Mouse (Mus musculus): ENCODE measurements around the gene Bcat2.
A peak's percentile ranks its signal among the peaks of the same experiment; 100 is the strongest.

Gene Bcat2

DNA sequence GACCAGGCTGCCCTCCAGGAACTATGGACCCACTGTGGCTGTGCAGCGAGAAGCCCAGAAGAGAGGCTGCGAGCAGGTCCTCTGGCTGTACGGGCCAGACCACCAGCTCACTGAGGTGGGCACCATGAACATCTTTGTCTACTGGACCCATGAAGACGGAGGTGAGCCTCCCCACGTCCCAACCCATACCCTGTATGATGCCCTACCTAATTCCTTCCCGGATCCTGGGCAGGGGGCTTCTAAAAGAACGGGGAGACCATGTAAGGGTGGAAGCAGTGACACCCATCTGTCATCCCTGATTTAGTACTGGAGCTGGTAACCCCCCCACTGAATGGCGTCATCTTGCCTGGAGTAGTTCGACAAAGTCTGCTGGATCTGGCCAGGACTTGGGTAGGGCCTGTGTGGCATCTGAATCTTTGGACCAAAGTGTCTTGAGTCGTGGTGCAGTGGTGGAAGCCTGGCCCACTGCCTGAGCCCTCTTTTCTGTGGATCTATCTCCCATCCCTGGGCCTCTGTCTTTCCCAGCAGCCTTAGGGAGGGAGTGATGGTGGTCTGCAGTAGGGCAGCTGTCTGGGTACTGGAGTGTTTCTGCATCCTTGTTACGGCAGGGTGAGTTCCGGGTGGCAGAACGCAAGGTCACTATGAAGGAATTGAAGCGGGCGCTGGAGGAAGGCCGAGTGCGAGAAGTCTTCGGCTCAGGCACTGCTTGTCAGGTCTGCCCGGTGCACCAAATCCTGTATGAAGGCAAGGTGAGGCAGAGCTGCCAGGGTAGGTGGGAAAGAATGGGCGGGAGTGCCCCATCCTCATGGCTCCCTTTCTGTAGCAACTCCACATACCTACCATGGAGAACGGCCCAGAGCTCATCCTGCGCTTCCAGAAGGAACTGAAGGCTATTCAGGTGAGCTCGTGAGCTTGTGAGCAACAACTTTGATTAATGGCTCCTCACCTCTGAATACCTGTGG, 18.0 kb downstream of the Bcat2 start:
- DNase-seq (ENCODE audit: low spot score) = no peak

DNA sequence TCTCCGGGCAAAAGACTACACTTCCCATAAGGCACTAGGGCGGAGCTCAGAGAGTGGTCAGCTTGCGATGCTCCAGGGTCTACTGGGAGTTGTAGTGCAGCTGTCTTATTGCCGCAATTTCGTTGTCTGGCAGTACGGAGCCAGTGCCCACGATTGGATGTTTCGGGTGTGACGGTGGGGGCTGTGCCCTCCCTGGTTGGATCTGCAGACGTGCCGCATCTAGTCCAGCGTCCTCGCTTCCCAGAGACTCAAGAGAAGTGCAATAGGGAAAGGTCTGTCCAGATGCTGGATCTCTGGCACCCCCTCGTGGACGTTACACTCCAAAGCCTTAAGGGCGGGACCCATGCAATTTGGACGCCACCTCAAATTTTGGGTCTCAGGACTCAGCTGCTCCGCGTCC, 19.2 kb downstream of the Bcat2 start:
- DNase-seq (ENCODE audit: low spot score) = peak; percentile 94

DNA sequence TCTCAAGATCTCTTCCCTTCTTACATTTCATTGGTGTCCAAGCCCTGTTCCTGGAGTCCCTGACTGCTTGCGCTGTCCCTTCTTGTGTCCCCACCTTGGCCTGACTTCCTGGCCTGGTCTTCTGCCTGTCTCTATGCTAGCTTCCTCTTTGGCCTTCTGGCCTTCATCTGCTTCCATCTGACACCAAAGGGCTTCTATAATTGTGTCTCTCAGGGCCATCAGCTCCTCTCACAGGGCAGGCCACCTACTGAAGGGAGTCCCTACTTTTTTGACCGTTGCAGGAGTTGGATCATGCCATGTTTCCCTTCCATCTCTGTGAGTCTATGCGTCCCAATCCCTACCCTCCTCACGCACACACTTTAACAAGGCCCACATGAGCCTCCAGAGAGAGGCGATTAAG, 19.9 kb downstream of the Bcat2 start:
- no peak for DNase-seq (ENCODE audit: low spot score)

DNA sequence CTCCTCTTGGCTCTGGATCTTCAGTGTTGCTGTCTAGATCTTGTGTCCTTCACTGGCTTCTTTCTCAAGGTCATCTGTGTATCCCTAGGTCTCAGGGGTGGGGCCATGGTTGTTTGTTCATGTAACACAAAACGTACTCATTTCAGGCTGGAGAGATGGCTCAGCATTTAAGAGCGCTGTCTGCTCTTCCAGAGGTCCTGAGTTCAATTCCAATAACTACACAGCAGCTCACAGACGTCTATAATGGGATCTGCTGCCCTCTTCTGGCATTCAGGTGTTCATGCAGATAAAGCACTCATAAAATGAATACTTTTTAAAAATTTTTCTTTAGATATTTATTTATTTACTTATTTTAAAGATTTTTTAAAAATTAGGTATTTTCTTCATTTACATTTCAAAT, 20.9 kb downstream of the Bcat2 start:
- DNase-seq (ENCODE audit: low spot score) = peak; percentile 41

DNA sequence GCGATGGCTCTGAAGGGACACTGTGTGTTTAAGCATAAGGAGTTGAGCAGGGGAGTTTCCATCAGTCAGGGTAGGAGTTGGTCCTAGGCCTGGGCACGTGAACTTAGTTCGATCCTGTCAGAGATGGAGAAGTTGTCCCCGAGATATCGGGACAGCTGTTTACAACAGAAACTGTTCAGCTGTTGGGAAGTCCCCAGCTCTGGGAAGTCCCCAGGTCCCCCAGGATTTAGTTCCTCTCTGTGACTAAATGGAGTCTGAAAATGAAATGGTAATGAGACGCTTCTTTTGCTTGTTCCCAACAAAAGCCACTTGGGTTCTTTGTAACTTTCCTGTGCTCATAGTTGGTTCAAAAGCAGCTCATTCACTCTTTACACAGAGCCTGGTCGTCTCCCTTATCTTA, 21.9 kb downstream of the Bcat2 start:
- DNase-seq (ENCODE audit: low spot score) = no peak

DNA sequence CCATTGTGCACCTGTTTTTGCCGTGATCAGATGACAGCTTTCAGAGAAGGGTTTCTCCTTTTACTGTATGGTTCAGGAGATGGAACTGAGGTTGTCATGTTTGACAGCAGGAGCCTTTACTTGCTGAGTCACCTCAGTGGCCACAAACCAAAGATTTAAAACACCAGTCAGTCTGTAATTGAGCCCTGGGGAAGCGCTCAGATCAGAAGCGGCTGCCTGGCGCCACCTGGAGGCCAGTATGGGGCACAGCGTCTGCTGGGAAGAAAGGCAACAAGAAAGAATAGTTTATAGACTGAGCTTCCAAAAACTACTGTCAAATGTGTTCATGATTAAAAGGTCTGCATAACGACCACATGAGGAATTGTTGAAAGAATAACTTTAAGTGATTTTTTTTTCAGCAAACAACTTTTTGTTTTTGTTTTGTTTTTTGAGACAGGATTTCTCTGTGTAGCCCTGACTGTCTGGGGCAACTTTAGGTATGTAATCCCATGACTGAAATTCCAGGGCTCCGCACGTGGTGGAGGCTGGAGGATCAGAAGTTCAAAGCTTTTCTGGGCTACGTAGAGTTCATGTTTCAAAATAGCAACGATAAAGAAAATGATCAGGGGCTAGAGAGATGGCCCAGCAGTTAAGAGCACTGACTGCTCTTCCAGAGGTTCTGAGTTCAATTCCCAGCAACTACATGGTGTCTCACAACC, 23.3 kb downstream of the Bcat2 start:
- DNase-seq (ENCODE audit: low spot score) = peak; percentile 76

DNA sequence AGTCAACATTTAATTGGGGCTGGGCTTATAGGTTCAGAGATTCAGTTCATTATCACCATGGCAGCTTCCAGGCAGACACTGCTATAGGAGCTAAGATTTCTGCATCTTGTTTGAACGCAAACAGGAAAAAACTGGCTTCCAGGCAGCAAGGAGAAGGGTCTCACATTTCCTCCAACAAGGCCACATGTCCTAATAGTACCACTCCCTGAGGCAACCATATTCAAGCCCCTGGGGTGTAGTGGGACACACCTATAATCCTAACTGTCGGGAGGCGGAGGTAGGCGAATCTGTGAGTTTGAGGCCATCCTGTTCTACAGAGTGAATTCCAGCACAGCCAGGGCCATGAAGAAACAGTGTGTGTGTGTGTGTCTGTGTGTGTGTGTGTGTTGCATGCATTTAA, 25.2 kb downstream of the Bcat2 start:
- DNase-seq (ENCODE audit: low spot score) = no peak

DNA sequence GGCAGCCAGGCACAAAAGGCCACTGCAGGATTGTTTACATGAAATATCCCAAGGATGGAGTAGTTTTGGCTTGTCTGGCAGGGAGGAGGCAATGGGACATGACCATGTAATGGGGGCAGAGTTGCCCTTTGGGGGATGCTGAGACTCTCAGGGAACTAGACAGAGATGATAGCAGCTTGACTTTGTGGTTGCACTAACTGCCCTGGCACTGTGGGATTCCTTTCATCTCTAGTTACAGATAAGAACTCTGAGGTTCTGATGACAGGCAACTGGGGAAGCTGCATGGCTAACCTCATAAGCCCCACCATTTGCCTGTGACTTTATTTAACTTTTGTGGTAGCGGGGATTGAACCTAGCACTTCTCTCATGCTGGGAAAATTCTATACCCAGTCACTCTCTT, 26.2 kb downstream of the Bcat2 start:
- no peak for DNase-seq (ENCODE audit: low spot score)

DNA sequence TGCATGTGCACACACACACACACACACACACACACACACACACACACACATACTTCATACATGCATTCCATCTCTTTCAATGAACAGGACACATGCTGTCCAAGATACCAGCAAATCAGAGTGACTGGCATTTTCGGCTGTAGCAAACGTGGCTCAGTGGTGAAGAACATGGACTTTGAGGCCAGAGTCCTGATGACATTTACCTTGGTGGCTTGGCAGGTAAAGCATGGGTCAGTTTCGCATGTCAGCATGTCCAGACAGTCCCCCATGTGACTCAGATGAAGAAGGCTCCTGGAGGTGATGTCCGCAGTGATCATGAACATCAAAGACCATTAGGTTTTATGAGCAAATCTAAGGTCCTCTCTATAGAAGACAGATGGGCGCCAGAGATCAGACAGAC, 27.1 kb downstream of the Bcat2 start:
- DNase-seq (ENCODE audit: low spot score) = no peak

DNA sequence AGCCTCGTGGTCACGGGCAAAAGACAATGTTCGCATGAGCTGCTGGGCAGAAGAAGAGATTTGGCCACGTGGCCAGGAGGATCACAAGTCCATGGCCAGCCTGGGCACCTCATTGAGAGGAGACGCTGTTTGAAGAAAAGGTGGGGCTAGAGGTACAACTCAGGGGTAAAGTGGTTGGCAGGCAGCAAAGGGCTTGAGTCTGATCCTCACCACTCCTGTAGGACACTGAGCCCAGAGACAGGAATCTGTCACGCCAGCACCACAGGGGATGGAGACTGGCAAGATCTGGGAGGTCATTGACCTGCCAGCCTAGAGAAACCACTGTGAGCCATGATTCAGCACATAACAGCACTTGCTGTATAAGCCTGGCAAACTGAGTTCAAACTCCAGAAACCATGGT, 27.6 kb downstream of the Bcat2 start:
- no peak for DNase-seq (ENCODE audit: low spot score)

DNA sequence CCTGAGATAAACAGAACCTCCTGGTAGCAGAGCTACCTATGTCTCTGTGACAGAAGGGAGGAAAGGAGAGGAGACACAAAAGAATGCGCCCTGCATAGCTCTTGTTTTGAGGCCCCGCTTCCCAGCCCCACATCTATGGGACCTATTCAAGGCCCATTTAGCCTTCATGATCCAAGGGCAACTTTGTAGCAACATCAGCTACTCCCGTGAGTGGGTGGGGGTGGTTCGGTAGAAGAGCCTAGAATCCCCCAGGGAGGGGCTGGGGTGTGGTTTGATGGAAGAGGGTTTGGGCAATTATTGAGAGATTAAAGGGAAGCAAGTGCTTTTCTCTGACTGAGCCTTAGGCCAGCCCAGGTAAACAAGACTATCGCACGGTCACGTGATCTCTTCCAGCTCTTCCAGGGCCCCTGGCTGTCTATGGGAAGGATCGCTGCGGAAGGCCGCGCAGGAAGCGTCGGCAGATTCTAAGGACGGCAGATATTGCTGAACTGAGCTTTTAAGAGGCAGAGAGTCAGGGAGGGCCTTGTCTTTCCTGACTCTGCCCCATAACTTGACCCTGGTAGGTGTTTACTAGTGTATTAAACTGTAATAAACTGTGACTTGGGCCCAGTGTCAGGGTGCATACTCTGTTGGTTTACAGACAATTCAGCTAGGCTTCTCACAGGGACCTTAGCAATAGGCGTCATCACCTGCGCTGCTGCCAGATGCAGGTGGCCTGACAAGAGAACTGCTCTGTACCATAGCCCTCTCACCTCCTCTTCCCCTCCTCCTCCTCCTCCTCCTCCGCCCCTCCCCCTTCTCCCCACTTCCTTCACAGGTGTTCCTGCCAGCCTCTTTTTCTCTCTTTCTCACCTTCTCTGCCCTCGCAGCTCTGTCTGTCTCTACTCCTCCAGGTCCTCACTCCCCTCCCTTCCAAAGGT, 29.3 kb downstream of the Bcat2 start:
- DNase-seq (ENCODE audit: low spot score) = no peak

DNA sequence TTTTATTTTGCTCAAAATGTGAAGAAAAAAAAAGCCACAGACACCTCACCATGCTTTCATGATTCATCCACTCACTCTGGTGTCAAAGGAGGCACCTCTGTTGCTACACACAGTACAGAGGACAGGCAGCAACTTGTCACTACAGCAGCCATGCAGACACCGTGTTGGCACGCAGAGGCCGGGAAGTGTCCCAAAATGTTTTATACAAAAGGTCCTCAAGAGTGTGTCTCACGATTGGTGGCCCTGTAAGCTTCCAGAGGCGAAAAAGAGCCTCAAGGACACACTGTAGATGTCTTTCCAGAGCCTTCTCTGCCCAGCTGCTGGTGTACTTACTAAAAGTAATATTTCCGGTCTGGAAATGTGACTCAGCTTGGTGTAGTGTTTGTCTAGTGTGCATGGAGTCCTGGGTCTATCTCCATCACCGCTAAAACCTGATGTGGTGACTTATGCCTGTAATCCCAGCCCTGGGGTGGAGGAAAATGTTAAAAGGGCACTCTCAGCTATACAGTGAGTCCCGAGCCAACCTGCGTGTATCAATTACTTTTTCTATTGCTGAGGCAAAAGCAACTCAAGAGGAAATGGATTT, 35.8 kb downstream of the Bcat2 start:
- DNase-seq (ENCODE audit: low spot score) = no peak

DNA sequence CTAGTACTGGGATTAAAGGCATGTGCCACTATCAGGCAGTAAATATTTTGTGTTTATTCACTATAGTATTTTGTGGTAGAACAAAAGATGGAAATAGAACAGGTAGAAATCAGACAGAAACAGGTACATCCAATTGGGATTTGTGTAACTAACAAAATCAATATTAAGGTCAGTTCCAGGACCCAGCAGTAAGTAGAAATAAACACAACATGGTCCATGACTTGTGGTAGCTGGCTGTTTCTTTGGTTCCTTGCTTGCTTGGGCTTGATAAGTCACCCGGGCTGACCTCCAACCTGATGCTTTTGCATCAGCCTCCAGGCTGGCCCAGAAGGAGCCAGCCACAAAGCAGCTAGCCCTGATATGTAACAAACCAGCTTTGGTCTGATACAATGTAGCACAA, 39.6 kb downstream of the Bcat2 start:
- DNase-seq (ENCODE audit: low spot score) = no peak

DNA sequence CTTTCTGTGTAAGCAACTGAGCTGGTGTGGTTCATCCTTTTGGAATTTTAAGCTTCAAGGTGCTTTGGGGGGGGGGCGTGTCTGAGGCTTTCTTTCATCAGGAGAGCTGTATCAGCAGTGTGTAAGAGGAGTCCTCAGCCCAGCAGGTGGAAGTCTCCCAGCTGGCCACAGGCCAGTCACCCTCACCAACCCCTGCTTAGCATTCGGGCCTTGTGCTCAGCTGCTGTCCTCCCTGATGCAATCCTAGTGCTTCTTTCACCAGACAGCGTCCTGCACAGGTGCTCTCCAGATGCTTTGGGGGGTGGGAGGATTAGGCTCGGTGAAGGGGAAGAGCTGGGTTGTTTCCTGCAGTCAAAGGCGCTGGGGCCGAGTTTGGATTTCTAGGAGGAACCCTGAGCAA, 46.3 kb downstream of the Bcat2 start:
- DNase-seq (ENCODE audit: low spot score) = no peak

DNA sequence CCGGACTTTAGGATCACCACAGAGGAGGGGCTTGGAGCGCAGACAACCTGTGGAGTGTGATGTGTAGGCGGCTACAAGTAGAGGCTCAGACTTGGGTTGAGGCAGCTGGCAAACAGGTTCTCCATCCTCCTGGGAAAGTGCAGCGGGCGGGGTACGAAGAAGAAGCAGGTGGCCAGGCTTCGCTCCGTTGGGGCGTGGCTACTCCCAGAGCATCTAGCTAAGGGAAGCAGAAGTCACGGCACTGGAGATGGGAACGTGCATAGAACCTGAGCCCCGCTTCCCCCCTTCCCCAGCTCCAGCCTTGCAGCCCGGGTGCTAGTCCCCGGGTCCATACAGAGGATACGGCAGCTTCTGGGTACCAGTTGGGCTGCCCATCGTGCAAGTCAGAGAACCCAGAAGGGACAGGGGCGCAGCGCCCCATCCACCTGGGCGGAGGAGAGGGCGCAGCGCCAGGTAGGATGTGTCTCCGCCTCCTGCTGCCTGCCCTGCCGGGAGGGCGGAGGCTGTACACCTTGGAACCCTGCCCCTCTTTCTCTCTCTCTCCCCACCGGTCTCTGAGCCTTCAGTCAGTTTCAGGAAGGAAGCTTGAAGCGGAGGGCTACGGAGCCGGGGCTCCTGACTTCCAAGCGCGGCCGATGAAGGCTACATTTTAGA, 47.2 kb downstream of the Bcat2 start, which contains the start of gene Fut1:
TSS of gene Fut1 (plus strand) at position 248 of the 654 bp plus-strand sequence.
- DNase-seq (ENCODE audit: low spot score) = no peak

DNA sequence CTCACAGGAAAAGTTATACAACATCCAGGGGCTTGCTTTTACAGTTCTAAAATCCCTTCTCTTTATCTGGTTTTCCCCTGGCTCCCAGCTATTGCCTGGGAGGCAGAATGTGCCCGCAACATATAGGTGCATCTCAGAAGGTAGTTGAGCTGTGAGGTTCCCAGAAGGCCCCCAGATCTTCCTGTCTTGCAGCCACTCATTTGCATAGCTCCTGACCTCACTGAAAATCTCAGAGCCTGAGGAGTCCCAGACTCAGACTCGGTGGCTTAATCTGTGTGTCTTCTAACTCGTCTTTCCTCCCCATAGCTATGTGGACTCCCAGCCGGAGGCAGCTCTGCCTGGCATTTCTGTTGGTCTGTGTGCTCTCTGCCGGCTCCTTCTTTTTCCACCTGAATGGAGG, 48.4 kb downstream of the Bcat2 start:
- no peak for DNase-seq (ENCODE audit: low spot score)

DNA sequence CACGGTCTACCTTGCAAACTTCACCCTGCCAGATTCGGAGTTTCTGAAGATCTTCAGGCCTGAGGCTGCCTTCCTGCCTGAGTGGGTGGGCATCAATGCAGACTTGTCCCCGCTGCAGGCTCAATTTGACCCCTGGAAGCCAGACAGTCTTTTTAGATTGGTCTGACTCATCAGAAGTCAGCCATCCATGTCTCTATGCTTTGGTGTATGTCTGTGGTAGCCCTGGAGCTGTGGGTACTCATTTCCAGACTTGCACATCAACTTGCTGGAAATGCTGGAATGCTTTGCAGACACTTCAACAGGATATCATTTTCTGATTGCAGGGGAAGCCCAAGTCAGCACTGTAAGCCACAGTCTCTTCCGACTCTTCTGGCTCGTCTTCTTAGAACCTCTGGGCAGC, 49.6 kb downstream of the Bcat2 start:
- no peak for DNase-seq (ENCODE audit: low spot score)

DNA sequence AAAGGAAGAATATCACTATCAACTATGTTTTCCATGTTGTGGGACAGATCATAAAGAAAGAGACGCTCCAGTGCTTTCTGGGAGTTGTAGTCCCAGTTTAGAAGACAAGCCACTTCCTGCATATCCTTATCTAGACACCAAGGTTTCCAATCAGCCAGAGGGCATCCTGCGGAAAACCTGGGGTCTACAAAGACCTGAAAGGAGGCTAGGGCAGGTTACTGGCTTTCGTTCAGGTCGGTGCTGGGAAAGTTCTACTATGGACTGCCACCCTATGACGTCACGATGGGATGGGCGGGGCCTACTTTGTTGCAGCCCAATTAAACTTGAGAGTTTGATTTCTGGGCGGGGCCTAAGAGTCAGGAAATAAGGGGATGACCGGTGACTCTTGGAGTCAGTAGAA, 51.5 kb downstream of the Bcat2 start, which contains the start of gene Izumo1:
TSS of gene Izumo1 (plus strand) at position 369 of the 400 bp plus-strand sequence.
- no peak for DNase-seq (ENCODE audit: low spot score)

DNA sequence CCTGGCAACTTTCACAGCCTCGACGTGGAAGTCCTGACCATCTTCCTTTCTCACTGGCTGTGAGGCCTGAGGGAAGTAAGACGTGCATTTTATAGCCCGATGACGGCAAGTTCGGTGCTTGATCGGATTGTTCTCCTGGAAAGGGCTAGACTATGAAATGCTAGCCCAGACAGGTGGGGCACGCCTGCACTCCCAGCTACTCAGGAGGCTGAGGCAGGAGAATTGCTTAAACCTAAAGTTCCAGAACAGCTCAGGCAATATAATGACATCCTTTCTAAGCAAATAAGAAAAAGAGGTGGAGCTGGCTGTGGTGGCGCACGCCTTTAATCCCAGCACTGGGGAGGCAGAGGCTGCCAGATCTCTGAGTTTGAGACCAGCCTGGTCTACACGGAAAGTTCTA, 53.6 kb downstream of the Bcat2 start:
- DNase-seq (ENCODE audit: low spot score) = no peak

DNA sequence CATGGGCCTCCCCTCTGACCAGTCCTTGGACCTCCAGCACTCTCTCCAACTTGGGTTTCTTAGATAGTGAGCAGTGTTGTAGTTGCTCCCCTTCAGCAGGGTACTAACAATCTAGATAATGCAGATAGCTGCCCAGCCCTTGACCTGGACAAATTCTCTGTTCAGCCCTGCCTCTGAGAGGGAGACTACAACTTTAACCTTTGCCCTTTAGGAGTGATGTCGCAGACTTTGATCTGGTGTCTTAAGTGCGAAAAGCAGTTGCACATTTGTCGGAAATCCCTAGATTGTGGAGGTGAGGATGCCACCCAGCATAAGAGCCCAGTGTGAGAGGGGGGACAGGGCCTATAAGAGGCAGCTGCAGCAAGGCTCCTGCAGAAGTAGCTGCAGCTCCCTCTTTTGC, 54.8 kb downstream of the Bcat2 start:
- no peak for DNase-seq (ENCODE audit: low spot score)

DNA sequence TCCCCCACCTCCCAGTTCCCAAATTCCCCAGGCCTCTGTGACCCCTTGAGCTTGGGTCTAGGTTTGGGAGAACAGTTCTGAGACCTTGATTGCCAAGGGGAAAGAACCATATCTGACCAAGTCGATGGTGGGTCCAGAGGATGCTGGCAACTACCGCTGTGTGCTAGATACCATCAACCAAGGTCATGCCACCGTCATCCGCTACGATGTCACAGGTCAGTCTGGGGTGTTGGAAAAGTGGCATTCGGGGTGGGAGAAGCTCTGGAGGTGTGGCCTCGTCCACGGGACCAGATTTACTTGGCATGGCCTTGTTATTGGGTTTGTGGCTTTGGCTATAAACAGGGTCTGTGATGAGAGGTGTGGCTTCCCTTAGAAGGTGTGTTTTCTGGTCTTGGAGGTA, 55.5 kb downstream of the Bcat2 start:
- no peak for DNase-seq (ENCODE audit: low spot score)

All from adipocyte (in vitro differentiated cells).